Mouse (Mus musculus) limb, embryonic 15.5 days (tissue): ENCODE data around the gene Tert. TPM values are rescaled to one million over a fixed set of nuclear protein-coding genes. Genes with fewer than 3 reads are reported as not detected.

Source experiments
- ATAC-seq: fragments of 200-750 bp; cut with Nextera tagmentation; 2 replicates; pipeline ENCODE4 v1.8.0; 2017; ENCODE audit warnings: low read depth, moderate TSS enrichment; ENCODE audit not compliant: insufficient number of reproducible peaks, low FRiP score, low TSS enrichment
- H3K27ac ChIP-seq: fragments of 300-500 bp; sonication (generic); 2 replicates; pipeline ENCODE4 v1.5.1; 2015; ENCODE audit warnings: moderate library complexity, mild to moderate bottlenecking, inconsistent platforms
- H3K27me3 ChIP-seq: fragments of 300-500 bp; sonication (generic); 2 replicates; pipeline ENCODE4 v1.6.1; 2015; ENCODE audit warnings: inconsistent platforms
- H3K36me3 ChIP-seq: fragments of 300-500 bp; sonication (generic); 2 replicates; pipeline ENCODE4 v1.6.1; 2015; ENCODE audit warnings: inconsistent platforms
- H3K4me1 ChIP-seq: fragments of 300-500 bp; sonication (generic); 2 replicates; pipeline ENCODE4 v1.6.1; 2015; ENCODE audit warnings: inconsistent platforms
- H3K4me2 ChIP-seq: fragments of 300-500 bp; sonication (generic); 2 replicates; pipeline ENCODE4 v1.6.1; 2015; ENCODE audit warnings: mild to moderate bottlenecking, inconsistent platforms
- H3K4me3 ChIP-seq: fragments of 300-500 bp; sonication (generic); 2 replicates; pipeline ENCODE4 v1.5.1; 2015; ENCODE audit warnings: mild to moderate bottlenecking, inconsistent platforms
- H3K9ac ChIP-seq: fragments of 300-500 bp; sonication (generic); 2 replicates; pipeline ENCODE4 v1.6.1; 2015; ENCODE audit warnings: inconsistent platforms
- H3K9me3 ChIP-seq: fragments of 300-500 bp; sonication (generic); 2 replicates; pipeline ENCODE4 v1.6.1; 2016; ENCODE audit warnings: inconsistent platforms
- WGBS: fragments of 180-500 bp; shearing (Covaris S2); methylation state at CpG from one replicate; pipeline ENCODE4 v1.1.7; 2015; 5-methylcytosine and 5-hydroxymethylcytosine counted together
- polyA plus RNA-seq: library from polyadenylated mRNA; unstranded; fragments of >200 nt; fragmentation: Nextera tagmentation; extraction: Ambion mirVana; gene quantifications from 2 replicates; pipeline ENCODE4 v1.2.1, GENCODE M21; 2015

Gene Tert
- polyA plus RNA-seq, 1 experiment from 2014 or later: 4.8 TPM

GRCm38 (mm10) chr13:73626410-73626744, 334 bp upstream of the Tert start:
- Histone ChIP-seq H3K4me2 (peak overlapping the region; percentile 94), H3K9me3 (no peaks in the 10 kb centered on the region), H3K4me1 (peaks cover 27% of the 10 kb centered on the region), H3K27ac (no peak overlapping the region; the same call in 1 of the 2 replicates), H3K4me3 (peak overlapping the region; percentile 63), H3K36me3 (peaks cover 6% of the 10 kb centered on the region), H3K27me3 (no peaks in the 10 kb centered on the region), H3K9ac (no peak overlapping the region; the same call in 1 of the 2 replicates)
- WGBS: 47% methylated on average over 6 of the region's 6 CpGs
- no peak for ATAC-seq

GRCm38 (mm10) chr13:73628586-73629113, 1.9 kb downstream of the Tert start:
- Histone ChIP-seq H3K9me3 (no peaks in the 10 kb centered on the region), H3K27ac (no peak overlapping the region), H3K4me2 (no peak overlapping the region), H3K4me3 (no peak overlapping the region; the same call in 1 of the 2 replicates), H3K9ac (no peak overlapping the region), H3K27me3 (no peaks in the 10 kb centered on the region), H3K36me3 (peaks cover 5% of the 10 kb centered on the region; the same call in 1 of the 2 replicates), H3K4me1 (peaks cover 27% of the 10 kb centered on the region)
- ATAC-seq: no peak
- WGBS: 80% methylated on average over 11 of the region's 11 CpGs

GRCm38 (mm10) chr13:73631837-73632236, 5.1 kb downstream of the Tert start:
- H3K27ac ChIP-seq: no peak overlapping the region
- no peaks in the 10 kb centered on the region for H3K9me3 ChIP-seq
- H3K36me3 ChIP-seq: peaks cover 28% of the 10 kb centered on the region
- H3K27me3 ChIP-seq: no peaks in the 10 kb centered on the region
- H3K4me1 ChIP-seq: peaks cover 23% of the 10 kb centered on the region
- H3K4me2 ChIP-seq: no peak overlapping the region
- WGBS: 87% methylated on average over 3 of the region's 3 CpGs
- ATAC-seq: no peak
- no peak overlapping the region for H3K4me3 ChIP-seq
- no peak overlapping the region for H3K9ac ChIP-seq

GRCm38 (mm10) chr13:73637826-73638225, 11.1 kb downstream of the Tert start:
- H3K4me2 ChIP-seq: no peak overlapping the region
- no peaks in the 10 kb centered on the region for H3K27me3 ChIP-seq
- no peak overlapping the region for H3K9ac ChIP-seq
- H3K4me1 ChIP-seq: no peaks in the 10 kb centered on the region
- no peak overlapping the region for H3K27ac ChIP-seq
- 73% methylated on average over 5 of the region's 6 CpGs for WGBS
- no peak for ATAC-seq
- peaks cover 34% of the 10 kb centered on the region for H3K36me3 ChIP-seq
- no peaks in the 10 kb centered on the region for H3K9me3 ChIP-seq
- no peak overlapping the region for H3K4me3 ChIP-seq

GRCm38 (mm10) chr13:73641296-73641695, 14.6 kb downstream of the Tert start:
- H3K27me3 ChIP-seq: no peaks in the 10 kb centered on the region
- H3K27ac ChIP-seq: no peak overlapping the region
- no peak overlapping the region for H3K4me2 ChIP-seq
- no peaks in the 10 kb centered on the region for H3K4me1 ChIP-seq
- no peak overlapping the region for H3K4me3 ChIP-seq
- WGBS: 84% methylated on average over 4 of the region's 4 CpGs
- no peak for ATAC-seq
- no peaks in the 10 kb centered on the region for H3K9me3 ChIP-seq
- no peak overlapping the region for H3K9ac ChIP-seq
- H3K36me3 ChIP-seq: peaks cover 22% of the 10 kb centered on the region

- Histone ChIP-seq H3K27me3 (no peaks in the 10 kb centered on the region), H3K36me3 (peaks cover 41% of the 10 kb centered on the region), H3K9me3 (no peaks in the 10 kb centered on the region), H3K9ac (no peak overlapping the region), H3K4me2 (no peak overlapping the region), H3K4me1 (no peaks in the 10 kb centered on the region), H3K27ac (no peak overlapping the region), H3K4me3 (no peak overlapping the region)
- whole genome bisulfite sequencing: 40% methylated on average over 6 of the region's 6 CpGs
- ATAC-seq: no peak
Observed at GRCm38 (mm10) chr13:73646397-73647087, 19.8 kb downstream of the Tert start.

GRCm38 (mm10) chr13:73653266-73653665, 26.6 kb downstream of the Tert start:
- no peak overlapping the region for H3K9ac ChIP-seq
- WGBS: 70% methylated on average over 3 of the region's 3 CpGs
- H3K4me3 ChIP-seq: no peak overlapping the region
- H3K36me3 ChIP-seq: peaks cover 12% of the 10 kb centered on the region
- H3K4me2 ChIP-seq: no peak overlapping the region
- no peaks in the 10 kb centered on the region for H3K27me3 ChIP-seq
- H3K4me1 ChIP-seq: no peaks in the 10 kb centered on the region
- ATAC-seq: no peak
- H3K9me3 ChIP-seq: no peaks in the 10 kb centered on the region
- H3K27ac ChIP-seq: no peak overlapping the region

- H3K27me3 ChIP-seq: no peaks in the 10 kb centered on the region
- 78% methylated on average over 3 of the region's 3 CpGs for WGBS
- H3K27ac ChIP-seq: no peak overlapping the region
- ATAC-seq: no peak
- H3K4me3 ChIP-seq: no peak overlapping the region
- no peaks in the 10 kb centered on the region for H3K4me1 ChIP-seq
- H3K9me3 ChIP-seq: no peaks in the 10 kb centered on the region
- no peaks in the 10 kb centered on the region for H3K36me3 ChIP-seq
- H3K4me2 ChIP-seq: no peak overlapping the region
- no peak overlapping the region for H3K9ac ChIP-seq
Observed at GRCm38 (mm10) chr13:73654976-73655375, 28.3 kb downstream of the Tert start.

GRCm38 (mm10) chr13:73658953-73659352, 32.2 kb downstream of the Tert start:
- H3K4me1 ChIP-seq: no peaks in the 10 kb centered on the region
- no peak for ATAC-seq
- no peak overlapping the region for H3K4me3 ChIP-seq
- H3K36me3 ChIP-seq: no peaks in the 10 kb centered on the region
- no peaks in the 10 kb centered on the region for H3K9me3 ChIP-seq
- no peak overlapping the region for H3K9ac ChIP-seq
- WGBS: 34% methylated on average over 2 of the region's 2 CpGs
- no peaks in the 10 kb centered on the region for H3K27me3 ChIP-seq
- no peak overlapping the region for H3K27ac ChIP-seq
- H3K4me2 ChIP-seq: no peak overlapping the region

- H3K36me3 ChIP-seq: no peaks in the 10 kb centered on the region
- no peak for ATAC-seq
- H3K4me1 ChIP-seq: no peaks in the 10 kb centered on the region
- no peak overlapping the region for H3K27ac ChIP-seq
- no peak overlapping the region for H3K4me2 ChIP-seq
- no peak overlapping the region for H3K4me3 ChIP-seq
- no peak overlapping the region for H3K9ac ChIP-seq
- 85% methylated on average over 2 of the region's 2 CpGs for WGBS
- no peaks in the 10 kb centered on the region for H3K27me3 ChIP-seq
- no peaks in the 10 kb centered on the region for H3K9me3 ChIP-seq
Observed at GRCm38 (mm10) chr13:73660163-73660695, 33.5 kb downstream of the Tert start.

GRCm38 (mm10) chr13:73675161-73675560, 48.5 kb downstream of the Tert start:
- Histone ChIP-seq H3K36me3 (no peaks in the 10 kb centered on the region), H3K9ac (no peak overlapping the region), H3K27ac (no peak overlapping the region), H3K27me3 (no peaks in the 10 kb centered on the region), H3K9me3 (no peaks in the 10 kb centered on the region), H3K4me1 (no peaks in the 10 kb centered on the region), H3K4me3 (no peak overlapping the region), H3K4me2 (no peak overlapping the region)
- no peak for ATAC-seq
- WGBS: 93% methylated on average over 7 of the region's 7 CpGs

- no peak within 1 kb of the TSS for H3K4me2 ChIP-seq
- WGBS: 75% methylated on average over 3 of the region's 3 CpGs
- no peak within 1 kb of the TSS for H3K4me3 ChIP-seq
- H3K9me3 ChIP-seq: no peaks in the 10 kb centered on the region
- no peaks in the 10 kb centered on the region for H3K27me3 ChIP-seq
- no peak within 1 kb of the TSS for H3K9ac ChIP-seq
- no peaks in the 10 kb centered on the region for H3K4me1 ChIP-seq
- no peak within 1 kb of the TSS for H3K27ac ChIP-seq
- no peak for ATAC-seq
- H3K36me3 ChIP-seq: no peaks in the 10 kb centered on the region
Observed at GRCm38 (mm10) chr13:73677853-73678252, 51.1 kb downstream of the Tert start, which contains the start of gene Slc6a18. Slc6a18 (minus strand) TSS chr13:73678023.
